Mouse (Mus musculus): Measurements from ENCODE around the gene Arid1b.

Arid1b gene

DNA sequence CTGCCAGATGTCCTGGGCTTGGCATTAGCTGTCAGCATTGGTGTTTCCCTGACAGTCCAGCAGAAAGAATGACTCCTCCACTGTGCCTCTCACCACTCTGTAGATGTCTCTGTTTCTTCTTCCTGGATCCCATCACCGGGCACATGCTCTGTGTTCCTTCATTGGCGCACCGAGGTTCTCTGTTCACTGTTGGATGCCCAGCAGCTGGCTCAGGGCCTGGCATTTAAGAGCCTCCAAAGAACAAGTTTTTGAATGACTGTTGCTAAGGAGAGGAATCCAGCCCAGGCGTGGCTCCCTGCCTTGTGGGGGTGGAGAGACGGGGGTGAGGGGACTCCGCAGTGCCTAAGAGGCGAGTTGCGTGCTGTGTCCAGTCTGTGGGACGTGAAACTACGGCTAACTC is 290.7 kb downstream of the Arid1b start:
- DNase-seq (ENCODE audit: low spot score) = peak; percentile 56

DNA sequence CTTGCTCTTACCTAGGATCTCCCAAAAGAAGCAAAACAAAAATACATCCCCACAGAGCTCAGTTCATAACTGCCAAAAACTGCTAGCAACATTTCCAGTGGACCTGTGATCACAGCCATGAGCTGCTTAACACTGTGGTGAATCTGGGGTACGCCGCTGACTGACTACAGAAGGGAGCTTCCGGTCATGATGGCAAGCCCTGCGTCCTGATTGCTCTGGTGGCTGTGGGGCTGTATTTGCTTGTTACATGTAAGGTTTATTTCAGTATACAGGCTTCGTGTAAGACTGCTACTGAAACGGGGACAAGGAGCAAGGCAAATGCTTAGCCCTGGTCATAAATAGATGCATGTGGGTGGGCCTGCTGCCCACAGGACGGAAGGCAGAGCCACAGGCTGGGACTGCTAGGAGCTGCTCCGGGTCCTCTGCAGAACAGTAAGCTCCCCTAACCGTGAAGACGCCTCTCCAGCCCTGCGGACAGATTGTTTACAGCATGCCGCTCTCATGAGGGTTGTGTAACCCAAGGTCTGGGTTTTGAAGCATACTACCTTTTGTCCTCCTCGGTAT is 291.8 kb downstream of the Arid1b start:
- DNase-seq (ENCODE audit: low spot score) = no peak

DNA sequence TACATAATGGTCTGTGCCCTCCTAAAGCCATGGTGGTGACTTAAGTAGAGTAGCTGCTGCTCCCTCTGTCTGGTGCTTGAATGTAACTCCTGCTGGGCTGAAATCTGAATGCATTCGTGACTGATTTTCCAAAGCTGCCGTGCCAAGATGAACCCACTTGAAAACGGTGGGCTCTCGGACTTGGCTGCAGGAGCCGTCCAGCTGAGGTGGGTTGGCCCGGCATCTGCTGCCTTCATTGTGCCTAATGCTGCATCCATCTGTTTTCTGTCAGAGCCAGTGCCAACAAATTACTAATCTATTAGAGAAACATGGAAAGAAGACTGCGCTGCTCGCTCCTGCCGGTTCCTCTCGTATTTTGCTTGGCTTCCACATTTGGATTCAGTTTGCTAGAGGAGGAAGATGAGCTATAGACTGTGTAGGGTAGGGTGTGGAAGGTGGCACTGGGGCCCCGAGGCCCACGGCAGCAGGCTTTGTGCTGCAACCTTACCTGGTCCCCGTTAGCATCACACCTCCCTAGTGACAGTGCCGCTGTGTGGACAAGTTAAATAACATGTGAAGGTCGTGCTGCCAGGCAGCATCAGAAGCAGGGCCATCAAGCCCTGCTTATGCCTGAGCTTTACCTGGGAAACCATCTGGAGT is 292.6 kb downstream of the Arid1b start:
- peak; percentile 83 for DNase-seq (ENCODE audit: low spot score)

DNA sequence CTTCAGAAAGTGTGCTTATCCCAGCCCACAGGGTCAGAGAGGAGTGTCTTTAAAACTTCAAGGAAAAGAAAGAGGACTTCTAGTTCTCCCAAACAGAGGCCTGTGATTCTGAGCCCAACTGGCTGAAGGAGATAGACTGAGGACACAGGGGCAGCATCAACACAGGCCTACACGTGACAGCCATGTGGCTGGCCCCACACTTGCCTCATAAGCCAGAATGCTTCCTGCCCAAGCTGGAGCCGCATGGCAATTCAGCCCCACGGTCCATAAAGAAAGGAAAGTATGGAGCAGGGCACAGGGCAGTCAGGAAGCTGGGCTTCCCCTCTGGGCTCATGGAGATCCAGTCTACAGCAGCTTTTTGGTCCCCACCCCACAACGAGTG is 293.1 kb downstream of the Arid1b start:
- DNase-seq (ENCODE audit: low spot score) = no peak

DNA sequence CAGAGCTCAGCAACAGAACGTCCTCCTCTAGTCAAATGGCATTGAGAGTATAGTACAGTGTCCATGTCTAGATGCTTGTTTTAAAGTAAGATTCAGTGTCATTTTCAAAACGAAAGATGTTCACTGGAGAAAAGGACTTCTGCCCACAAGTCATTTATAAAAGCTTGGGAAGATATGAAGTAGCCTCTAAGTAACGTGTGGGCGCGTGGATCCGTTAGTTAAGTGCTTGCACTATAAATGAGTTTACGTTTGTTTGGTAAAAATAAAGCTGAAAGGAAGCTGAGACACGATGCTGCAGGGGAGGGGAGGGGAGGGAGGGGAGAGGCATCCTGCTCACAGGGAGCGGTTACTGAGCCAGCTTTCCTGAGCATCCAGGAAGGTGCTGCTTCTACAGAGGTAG is 293.5 kb downstream of the Arid1b start:
- DNase-seq (ENCODE audit: low spot score) = no peak

DNA sequence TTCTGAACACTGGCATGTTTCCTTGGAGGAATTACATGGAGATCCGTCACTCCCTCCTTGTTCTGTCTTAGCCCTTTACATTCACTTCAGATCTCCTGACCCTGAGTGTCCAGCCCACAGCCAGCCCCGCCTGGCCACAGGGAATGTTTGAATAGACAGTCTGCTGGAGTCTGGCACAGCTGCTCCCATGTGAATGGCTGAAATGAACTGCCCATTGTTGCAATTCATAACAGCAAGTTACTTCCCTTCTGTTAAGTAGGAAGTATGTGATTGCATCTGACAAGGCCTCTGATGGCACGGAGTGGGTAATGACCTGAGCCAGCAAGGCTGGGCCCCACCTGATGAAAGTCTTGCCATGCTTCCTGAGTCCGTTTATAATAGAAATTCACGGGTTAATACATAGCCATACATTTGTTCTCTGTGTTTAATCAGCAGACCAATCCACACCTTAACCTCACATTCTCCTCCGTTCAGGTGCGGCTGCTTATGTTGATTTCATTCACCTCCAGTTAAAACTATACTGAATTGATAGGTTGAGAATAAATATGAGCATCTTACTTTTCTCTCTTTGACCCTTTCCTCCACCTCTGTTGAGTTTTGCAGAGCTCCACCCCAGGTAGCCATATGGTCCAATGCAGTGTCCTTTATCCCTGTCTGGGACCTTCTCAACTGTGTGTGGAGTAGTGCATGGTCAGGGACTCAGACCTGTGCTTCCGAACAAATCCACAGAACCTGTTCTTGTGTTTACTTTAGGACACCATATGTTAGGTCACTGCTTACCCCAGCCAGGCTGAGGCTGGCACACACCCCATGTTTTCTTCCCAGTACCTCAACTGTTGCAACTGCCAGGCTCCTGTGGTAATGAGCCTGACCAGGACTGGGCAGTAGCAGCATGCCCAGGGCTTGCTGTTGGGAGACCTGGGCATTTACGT is 299.8 kb downstream of the Arid1b start:
- no peak for DNase-seq (ENCODE audit: low spot score)

DNA sequence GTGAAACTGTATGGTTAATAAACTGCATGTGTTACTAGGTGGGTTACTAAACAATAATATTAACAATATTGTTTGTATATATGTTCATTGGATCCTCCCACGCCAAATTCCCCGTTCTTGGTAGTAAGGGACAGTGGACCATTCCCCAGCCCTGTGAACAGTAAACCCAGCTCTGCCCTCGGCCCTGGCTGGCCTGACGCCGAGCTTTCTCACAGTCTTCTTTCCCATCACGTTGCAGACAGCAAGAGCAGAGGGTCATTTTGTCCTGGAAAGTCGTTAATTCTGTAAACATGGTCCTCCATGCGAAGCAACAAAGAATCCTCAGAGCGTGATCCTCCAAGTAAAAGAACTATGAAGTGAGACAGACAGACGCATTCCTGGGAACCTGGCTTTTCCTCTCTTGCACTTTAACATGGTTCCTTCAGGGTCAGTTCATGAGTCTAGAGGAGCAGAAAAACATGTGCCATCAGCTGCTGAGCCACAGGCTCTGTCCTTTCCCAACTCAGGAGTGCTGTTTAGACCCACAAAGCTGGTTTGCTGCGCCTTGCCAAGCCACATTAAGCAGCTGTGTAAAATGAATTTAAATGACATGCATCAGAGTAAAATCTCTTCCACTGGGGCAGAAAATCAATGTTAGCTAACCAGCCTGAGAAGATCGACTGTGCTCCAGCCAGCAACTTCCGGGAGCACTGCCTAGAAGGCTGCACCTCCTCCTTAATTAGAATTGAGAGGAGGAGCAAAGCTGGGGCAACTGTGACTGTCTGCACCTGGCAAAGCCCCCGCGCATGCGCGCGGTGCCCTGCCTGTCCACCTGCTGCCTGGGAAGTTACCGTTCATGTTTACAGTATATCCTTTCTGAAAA is 301.2 kb downstream of the Arid1b start:
- peak; percentile 76 for DNase-seq (ENCODE audit: low spot score)

DNA sequence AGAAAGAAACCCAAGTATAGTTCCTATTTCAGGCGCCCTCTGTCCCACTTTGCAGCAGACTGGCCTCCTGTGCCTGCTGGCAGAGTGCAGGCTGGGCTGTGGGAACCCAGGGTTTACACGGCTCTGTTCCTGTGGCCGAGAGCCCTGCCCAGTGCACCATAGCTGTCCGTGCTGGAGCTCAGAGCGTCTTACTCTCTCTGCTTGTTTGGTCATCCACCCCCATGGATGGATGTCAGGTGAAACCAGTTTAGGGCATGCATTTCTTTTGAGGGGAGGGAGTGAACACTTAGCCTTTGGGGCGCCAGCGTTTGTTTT is 301.8 kb downstream of the Arid1b start:
- DNase-seq (ENCODE audit: low spot score) = no peak

DNA sequence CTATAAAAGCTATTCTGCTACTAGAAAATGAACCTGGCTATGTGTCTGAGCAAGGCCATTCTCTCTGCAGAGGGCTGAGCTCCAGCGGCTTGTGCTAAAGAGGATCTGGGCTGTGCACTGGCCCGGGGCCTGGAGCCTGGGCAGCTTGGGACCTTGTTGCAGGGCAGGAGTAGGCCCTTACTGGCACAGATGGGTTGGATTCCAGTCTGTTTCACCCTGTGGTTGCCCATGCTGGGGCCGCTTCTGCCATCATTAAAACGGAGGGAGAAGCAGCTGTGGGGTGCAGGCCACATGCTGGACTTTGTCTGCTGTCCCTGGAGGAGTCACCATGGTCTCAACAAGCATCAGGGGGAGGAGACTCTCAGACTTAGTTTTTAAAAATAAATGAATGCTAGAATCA is 303.4 kb downstream of the Arid1b start:
- no peak for DNase-seq (ENCODE audit: low spot score)

DNA sequence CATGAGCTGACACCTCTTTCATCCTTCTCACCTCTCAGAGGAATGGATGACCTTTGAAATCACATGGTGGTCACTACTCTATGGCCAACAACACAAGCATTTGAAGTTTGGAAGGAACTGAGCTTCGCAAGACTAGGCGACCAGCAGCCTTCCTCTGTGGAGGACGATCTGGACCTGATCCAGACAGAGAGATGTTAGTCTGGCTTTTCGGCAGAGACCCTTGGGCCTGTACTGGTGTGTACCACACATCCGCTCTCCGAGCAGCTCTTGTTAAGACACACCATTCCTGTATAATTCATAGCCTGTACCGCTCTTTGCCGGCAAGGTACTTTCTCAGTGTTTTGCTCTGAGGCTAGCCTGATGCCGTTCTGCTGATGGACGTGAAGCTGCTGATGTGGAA is 303.9 kb downstream of the Arid1b start:
- no peak for DNase-seq (ENCODE audit: low spot score)

DNA sequence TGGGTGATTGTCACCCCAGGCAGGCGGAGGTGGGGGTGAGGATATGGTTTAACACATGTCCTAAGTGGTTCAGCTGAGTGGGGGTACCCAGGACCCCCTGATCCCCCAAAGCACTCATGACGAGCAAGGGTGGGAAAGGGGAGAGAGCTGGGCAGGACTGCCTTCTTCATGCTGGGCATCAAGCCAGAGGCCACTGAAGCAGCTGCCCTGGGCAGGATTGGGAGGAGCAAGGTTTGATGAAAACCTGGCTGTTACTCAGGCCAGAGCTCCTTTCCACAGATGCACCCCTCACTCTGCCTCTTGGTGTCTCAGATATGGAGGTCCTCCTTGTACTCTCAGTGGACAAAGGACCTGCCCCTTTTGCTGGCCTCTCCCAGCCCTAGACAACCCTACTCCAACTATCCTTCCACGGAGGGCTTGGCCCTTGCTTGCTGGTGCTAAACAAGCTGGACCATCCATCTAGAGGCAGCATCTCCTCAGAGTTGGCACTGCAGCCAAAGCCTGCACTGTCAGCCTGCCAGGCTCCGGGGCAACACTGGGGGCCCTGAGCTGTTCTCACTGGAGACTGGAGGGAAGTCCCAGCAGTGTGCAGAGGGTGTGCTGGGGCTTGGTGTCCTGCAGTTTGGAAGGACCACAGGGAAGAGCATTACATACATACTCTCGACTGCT is 304.9 kb downstream of the Arid1b start:
- no peak for DNase-seq (ENCODE audit: low spot score)

DNA sequence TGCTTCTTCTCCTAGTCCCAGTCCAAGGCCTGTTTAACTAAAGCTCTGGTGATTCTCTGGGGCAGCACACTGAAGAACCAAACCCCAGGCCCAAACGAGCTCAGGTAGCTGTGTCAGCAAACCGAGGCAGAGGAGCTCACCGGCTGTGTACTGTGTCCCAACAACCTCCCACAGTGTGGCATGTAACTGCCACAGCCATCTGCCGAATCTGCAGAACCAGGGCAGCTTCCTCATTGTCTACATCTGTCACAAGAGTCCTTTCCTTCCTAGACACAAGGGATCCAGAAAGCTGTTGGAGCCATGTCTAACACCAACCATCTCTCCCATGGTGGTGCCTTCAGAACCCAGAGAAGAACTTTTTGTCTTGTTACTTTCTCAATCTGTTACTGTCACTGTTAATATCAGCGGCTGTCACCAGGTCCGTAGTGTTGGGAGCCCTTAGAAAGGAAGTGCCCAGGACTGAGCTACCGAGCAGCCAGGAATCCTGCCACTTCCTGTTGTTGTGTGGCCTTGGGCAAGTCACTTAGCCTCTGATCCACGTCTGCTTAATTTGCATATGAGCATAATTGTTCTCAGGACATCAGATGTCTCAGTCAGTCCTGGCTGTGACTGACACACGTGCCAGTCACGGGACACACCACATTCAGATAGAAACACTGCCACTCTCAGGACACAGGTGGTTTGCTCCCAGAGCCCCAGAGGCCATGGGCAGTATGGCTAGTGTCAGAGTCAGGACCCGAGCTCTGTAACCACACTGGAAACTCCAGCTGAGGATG is 309.0 kb downstream of the Arid1b start:
- no peak for DNase-seq (ENCODE audit: low spot score)

DNA sequence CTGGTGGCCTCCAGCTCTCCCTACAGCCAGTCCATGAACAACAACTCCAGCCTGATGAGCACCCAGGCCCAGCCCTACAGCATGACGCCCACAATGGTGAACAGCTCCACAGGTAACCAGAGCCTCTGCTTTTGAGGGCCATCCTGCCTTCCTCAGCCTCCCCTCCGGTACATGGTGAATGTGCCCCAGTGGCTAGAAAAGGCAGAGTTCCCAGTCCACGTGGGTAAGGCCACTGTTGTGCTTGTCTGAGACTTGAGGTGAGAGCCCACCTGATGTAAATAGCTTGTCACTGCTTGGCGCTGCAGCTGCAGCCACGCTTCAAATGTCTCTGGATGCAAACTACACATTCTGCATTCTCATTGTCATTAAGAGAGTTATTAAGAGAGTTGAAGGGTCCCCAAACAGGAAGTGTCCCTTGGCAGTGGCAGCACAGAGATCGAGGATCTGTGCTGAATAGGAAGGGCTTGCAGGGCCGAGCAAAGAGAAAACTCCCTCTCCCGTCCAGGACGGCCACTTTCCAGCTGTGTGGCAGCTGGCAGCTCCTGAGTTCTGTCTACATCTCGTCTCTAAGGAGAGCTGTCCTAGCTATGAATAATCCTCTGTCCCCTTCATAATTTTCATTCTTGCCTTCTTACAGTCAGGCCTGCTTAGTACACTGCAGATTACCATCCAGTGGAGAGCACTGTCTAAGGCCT is 311.8 kb downstream of the Arid1b start:
- no peak for DNase-seq (ENCODE audit: low spot score)

DNA sequence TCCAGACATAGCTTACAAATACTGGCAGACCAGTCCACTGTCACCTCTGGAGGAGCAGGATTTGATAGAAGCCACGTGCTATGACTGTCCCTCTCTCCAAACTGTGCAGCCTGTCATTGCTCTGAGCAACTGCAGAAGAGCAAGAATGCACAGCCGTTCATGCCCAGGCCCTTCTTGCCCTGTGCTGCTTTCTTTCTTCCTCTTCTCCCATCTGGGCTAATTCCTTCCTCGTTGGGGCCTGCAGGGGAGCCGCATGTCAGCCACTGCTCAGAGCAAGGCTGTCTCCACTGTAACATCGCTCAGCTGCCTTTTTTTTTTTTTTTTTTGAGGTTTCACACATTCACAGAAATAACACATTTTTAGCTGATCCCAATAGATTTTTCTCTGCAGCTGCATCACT is 315.8 kb downstream of the Arid1b start:
- DNase-seq (ENCODE audit: low spot score) = no peak

DNA sequence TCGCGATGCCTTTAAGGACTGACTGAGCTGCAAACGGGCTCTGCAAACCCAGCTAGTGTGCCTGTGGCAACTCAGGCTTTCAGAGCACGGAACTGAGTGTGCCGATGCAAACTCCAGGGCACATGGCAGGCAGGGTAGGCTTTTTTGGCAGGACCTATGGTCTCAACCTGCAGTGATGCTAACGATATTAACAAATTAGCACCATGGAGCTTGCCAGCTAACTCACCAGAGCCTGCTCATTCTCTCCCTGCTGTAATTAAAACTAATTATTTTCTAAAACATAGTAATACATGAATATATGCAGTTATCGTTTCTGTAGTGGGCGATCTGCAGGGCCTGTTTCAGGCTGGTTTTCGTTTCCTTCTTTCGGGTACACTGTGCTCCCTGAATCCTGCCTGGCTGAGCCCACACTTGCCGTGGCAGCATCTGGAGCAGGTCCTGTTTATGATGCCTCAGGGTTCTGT is 316.3 kb downstream of the Arid1b start:
- peak; percentile 77 for DNase-seq (ENCODE audit: low spot score)

DNA sequence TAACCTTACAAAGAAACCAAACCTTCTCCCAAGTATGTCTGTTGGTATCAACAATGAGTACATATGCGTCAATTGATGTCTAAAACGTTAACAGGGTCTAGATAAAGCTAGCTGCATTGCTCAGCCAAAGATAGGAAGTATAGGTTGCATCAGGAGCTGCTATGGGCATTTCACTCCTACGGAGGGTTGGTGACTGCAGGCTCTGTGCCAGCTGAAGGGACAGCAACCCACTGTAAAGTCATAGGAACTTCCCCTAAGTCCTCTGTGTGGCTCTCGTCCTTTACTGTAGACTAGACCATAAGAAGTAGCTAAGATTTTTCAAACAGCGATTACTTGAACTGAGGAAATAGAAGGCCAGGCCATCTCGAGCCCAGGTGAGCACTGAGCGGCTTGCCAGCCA is 316.9 kb downstream of the Arid1b start:
- DNase-seq (ENCODE audit: low spot score) = no peak

DNA sequence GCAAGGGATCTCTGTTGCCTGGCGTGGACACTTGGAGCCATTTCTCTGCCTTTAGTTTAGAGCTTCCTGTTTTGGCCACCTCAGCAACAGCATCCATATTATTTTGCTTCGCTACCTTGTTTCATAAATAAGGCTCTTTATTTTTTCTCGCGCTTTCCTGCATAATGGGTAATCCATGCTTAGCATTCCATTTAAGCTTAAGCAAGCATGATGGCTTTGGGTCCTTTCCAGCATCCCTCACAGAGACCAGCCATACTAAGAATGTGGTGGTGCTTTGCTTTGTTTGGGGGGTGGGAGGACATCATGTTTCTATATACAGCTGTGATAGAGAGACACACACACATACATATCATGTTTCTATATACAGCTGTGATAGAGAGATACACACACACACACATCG is 318.2 kb downstream of the Arid1b start:
- DNase-seq (ENCODE audit: low spot score) = no peak

DNA sequence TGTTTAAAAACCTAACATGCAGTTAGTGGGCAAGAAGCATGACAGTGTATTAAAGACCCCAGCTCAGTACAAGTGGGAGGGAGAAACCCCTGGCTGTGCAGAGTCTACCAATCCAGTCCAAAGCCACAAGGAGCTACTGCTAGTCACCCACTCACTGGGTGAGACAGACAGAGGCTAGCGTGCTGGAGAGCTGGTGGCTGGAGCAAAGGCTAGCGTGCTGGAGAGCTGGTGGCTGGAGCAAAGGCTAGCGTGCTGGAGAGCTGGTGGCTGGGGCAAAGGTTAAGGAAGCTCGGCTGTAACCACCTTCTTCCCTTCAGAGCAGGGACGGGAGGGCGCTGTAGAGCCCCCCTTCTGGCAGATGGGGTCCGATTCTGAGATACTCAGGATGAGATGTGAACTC is 320.6 kb downstream of the Arid1b start:
- no peak for DNase-seq (ENCODE audit: low spot score)

DNA sequence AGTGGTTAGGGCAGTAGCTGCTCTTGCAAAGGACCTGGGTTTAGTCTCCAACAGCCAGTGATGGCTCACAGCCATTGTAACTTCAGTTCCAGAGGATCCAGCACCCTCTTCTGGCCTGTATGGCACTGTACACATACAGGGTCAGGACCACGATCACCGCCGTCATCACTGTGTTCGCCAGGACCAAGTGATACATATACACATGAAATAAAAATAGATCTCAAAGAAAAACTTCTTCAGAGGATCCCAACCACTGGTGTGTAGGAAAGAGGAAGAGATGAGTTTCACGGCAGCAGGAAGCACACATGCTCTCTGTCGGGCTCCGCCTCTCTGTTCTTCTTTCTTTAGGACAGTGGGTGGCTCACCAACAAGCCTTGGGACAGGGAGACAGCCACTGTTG is 322.4 kb downstream of the Arid1b start:
- DNase-seq (ENCODE audit: low spot score) = no peak

DNA sequence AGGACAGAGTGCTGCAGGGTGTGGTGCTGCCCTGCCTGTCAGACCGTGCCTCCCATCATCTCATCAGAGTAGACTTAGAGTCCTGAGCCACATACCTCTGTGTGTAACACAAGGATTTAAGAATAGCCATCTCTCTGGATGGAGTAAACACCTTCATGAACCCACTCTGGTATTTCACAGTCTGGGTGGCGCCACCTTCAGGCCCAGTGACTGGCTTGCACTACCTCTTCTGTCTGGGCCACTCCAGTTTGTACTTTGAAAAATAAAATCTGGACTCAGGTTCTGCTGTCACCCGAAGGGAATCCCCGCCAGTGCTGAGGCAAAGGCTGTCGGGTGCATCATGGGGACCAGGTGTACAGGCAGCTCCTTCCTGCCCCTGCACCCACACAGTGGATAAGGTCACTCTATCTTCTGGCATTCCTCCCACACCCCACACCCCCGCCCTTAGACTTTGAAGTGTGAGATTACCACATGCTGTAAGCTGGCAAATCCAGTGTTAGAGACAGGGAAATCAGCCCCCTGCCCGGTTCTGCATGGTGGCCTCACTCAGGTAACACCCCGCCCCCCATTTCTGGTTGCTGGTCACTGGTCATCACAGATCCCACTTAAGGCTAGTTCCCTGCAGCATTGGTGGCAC is 327.6 kb downstream of the Arid1b start:
- no peak for DNase-seq (ENCODE audit: low spot score)

All from layer of hippocampus, adult 11-12 months (tissue).